In the genomic region with DNA sequence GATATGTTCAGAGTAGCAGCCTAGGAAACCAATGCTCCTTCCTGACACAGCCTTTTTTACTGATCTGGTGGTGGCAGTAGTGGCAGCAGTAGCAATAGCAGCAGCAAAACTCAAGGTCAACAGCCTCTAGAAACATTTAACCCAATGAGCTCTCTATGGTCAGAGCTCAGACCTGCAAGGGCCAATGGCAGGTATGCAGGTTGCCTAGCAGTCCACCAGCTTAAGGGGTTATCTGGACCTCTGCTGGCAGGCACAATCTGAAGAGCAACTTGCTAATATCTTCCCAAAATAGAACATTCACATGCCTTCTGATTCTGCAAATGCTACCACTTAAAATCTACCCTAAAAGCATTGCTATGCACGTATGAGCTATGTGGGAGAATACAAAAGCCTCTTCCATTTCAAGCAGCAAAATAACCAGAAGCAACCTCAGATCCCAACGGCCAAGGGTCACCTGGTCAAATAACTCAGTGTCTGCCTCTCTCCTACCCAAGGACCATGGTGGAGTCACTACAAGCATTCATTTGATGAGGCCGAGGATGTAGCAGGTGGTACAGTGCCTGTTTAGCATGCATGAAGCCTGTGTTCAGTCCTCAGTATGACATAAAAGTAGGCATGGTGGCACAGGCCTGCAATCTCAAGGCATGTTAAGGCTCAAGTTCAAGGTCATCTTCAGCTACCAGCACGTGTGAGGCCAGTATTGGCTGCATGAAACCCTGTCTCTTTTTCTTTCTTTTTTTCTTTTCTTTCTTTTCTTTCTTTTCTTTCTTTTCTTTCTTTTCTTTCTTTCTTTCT, we compare ENCODE assay signal across 29 mouse cellular contexts. TPM values are rescaled to one million over a fixed set of nuclear protein-coding genes. Genes with fewer than 3 reads are reported as not detected.
A peak's percentile ranks its signal among the peaks of the same experiment; 100 is the strongest.
DNase-seq lines count a peak whose midpoint lies in the region; ATAC-seq and TF ChIP-seq lines count a peak whose summit lies in the region.
"Had no signal": no experiment of that assay in that cellular context is flagged by ENCODE, and none has a peak within 500 bp of the region (broad histone marks: within the 10 kb centered on the region; RNA-seq: fewer than 3 reads in every experiment).

No protein-coding gene starts in this region.

- H3K9ac ChIP-seq in heart, embryonic 12.5 days, result no peak overlapping the region
- no peak overlapping the region for H3K9ac ChIP-seq in heart, postnatal 0 days (replicated peaks; ENCODE audit: low read depth, low read length)
- H3K9ac ChIP-seq in hindbrain, embryonic 14.5 days, result no peak overlapping the region
- H3K9ac ChIP-seq: embryonic facial prominence, embryonic 13.5 days; forebrain, embryonic 15.5 days; hindbrain, embryonic 15.5 days; liver, embryonic 13.5 days; midbrain, embryonic 15.5 days had no signal

- no peaks in the 10 kb centered on the region for H3K9me3 ChIP-seq in heart, embryonic 12.5 days (replicated peaks)
- no peaks in the 10 kb centered on the region for H3K9me3 ChIP-seq in heart, postnatal 0 days (replicated peaks; ENCODE audit: control insufficient read depth, low read length)
- no peaks in the 10 kb centered on the region for H3K9me3 ChIP-seq in hindbrain, embryonic 14.5 days (ENCODE audit: control insufficient read depth, low read length)
- H3K9me3 ChIP-seq: embryonic facial prominence, embryonic 13.5 days; forebrain, embryonic 10.5 days; forebrain, embryonic 15.5 days; hindbrain, embryonic 15.5 days; liver, embryonic 13.5 days; midbrain, embryonic 15.5 days had no signal

- no peak overlapping the region for H3K4me2 ChIP-seq in heart, embryonic 12.5 days
- H3K4me2 ChIP-seq in heart, postnatal 0 days (ENCODE audit: low read depth, low read length), result no peak overlapping the region
- no peak overlapping the region for H3K4me2 ChIP-seq in hindbrain, embryonic 14.5 days (replicated peaks)
- H3K4me2 ChIP-seq: embryonic facial prominence, embryonic 13.5 days; forebrain, embryonic 15.5 days; hindbrain, embryonic 15.5 days; liver, embryonic 13.5 days; midbrain, embryonic 15.5 days had no signal

- no peak for DNase-seq in layer of hippocampus, adult 2 months (ENCODE audit: low spot score in 2 of 2)
- DNase-seq in layer of hippocampus, adult 18-20 months (ENCODE audit: low spot score in 2 of 2), result no peak
- peak; percentile 40 to 58 for DNase-seq in heart, adult 9 months (ENCODE audit: low spot score in 2 of 2)
- peak; percentile 88 for DNase-seq in heart, postnatal 0 days (ENCODE audit: low spot score)
- DNase-seq in hindbrain, embryonic 14.5 days (ENCODE audit: low spot score), result no peak
- DNase-seq in kidney, postnatal 25 days, result no peak
- DNase-seq in cerebellum, adult 8-10 months, result no peak
- DNase-seq: adrenal gland, postnatal 10 days; cerebellum, adult 11-12 months; cerebellum, postnatal 10 days; kidney, adult 11 months; kidney, postnatal 36 days; layer of hippocampus, postnatal 36 days; left cerebral cortex, postnatal 4 days; liver, embryonic 13.5 days; lung, adult 2 months; lung, postnatal 10 days; right cerebral cortex, adult 18-20 months had no signal

- 54% methylated on average over 4 of the region's 4 CpGs for WGBS in heart, embryonic 12.5 days
- 37% methylated on average over 4 of the region's 4 CpGs for WGBS in heart, postnatal 0 days
- 88% methylated on average over 4 of the region's 4 CpGs for WGBS in hindbrain, embryonic 14.5 days

- no peaks in the 10 kb centered on the region for H3K27me3 ChIP-seq in heart, embryonic 12.5 days (replicated peaks)
- H3K27me3 ChIP-seq in heart, postnatal 0 days (ENCODE audit: control insufficient read depth, insufficient read depth, low read length), result no peaks in the 10 kb centered on the region
- no peaks in the 10 kb centered on the region for H3K27me3 ChIP-seq in hindbrain, embryonic 14.5 days (ENCODE audit: control insufficient read depth, insufficient read depth, low read length)
- H3K27me3 ChIP-seq: CH12.LX; embryonic facial prominence, embryonic 13.5 days; forebrain, embryonic 15.5 days; hindbrain, embryonic 15.5 days; liver, embryonic 13.5 days; midbrain, embryonic 15.5 days had no signal

- peak; percentile 70 for ATAC-seq in heart, embryonic 12.5 days (ENCODE audit: insufficient number of reproducible peaks, low FRiP score)
- peak; percentile 91 for ATAC-seq in heart, postnatal 0 days (ENCODE audit: insufficient read depth, low read depth)
- ATAC-seq in hindbrain, embryonic 14.5 days (ENCODE audit: low FRiP score), result no peak
- ATAC-seq: activated CD4-positive, CD25-positive, alpha-beta regulatory T cell, adult 4 months; forebrain, embryonic 15.5 days; inflammation-experienced regulatory T-cells, adult 6 months; midbrain, embryonic 15.5 days had no signal

- peaks cover 46% of the 10 kb centered on the region for H3K36me3 ChIP-seq in heart, embryonic 12.5 days
- peaks cover 10% of the 10 kb centered on the region; the same call in 1 of the 2 replicates for H3K36me3 ChIP-seq in heart, postnatal 0 days (replicated peaks; ENCODE audit: control insufficient read depth, insufficient read depth, low read length)
- peaks cover 44% of the 10 kb centered on the region for H3K36me3 ChIP-seq in hindbrain, embryonic 14.5 days (replicated peaks; ENCODE audit: control insufficient read depth, insufficient read depth)

- H3K4me1 ChIP-seq in heart, embryonic 12.5 days (replicated peaks), result peaks cover 27% of the 10 kb centered on the region
- H3K4me1 ChIP-seq in heart, postnatal 0 days (ENCODE audit: control insufficient read depth, insufficient read depth), result peaks cover 30% of the 10 kb centered on the region
- H3K4me1 ChIP-seq in hindbrain, embryonic 14.5 days (replicated peaks; ENCODE audit: control insufficient read depth, insufficient read depth, low read length), result no peaks in the 10 kb centered on the region
- H3K4me1 ChIP-seq: embryonic facial prominence, embryonic 13.5 days; forebrain, embryonic 10.5 days; forebrain, embryonic 15.5 days; hindbrain, embryonic 15.5 days; midbrain, embryonic 15.5 days had no signal

- peak; percentile 96 for TF ChIP-seq EP300 in heart, postnatal 0 days (IDR thresholded peaks at IDR 0.05; ENCODE audit: low read depth)

- H3K4me3 ChIP-seq in layer of hippocampus, adult 2 months, result no peak overlapping the region
- H3K4me3 ChIP-seq in heart, embryonic 12.5 days, result no peak overlapping the region
- no peak overlapping the region for H3K4me3 ChIP-seq in heart, postnatal 0 days (ENCODE audit: low read depth, low read length)
- H3K4me3 ChIP-seq in hindbrain, embryonic 14.5 days (replicated peaks; ENCODE audit: low read length), result no peak overlapping the region
- H3K4me3 ChIP-seq: embryonic facial prominence, embryonic 13.5 days; forebrain, embryonic 10.5 days; forebrain, embryonic 15.5 days; hindbrain, embryonic 15.5 days; liver, embryonic 13.5 days; midbrain, embryonic 15.5 days had no signal

- H3K27ac ChIP-seq in layer of hippocampus, adult 2 months, result 0 out of 2 replicates have a peak overlapping the region, but pooled peaks have one; percentile 1
- H3K27ac ChIP-seq in heart, embryonic 12.5 days (ENCODE audit: poor library complexity, severe bottlenecking), result peak overlapping the region; percentile 95
- H3K27ac ChIP-seq in heart, postnatal 0 days (ENCODE audit: low read depth), result peak overlapping the region; percentile 91
- H3K27ac ChIP-seq in hindbrain, embryonic 14.5 days, result no peak overlapping the region
- H3K27ac ChIP-seq: embryonic facial prominence, embryonic 13.5 days; forebrain, embryonic 10.5 days; forebrain, embryonic 15.5 days; hindbrain, embryonic 15.5 days; liver, embryonic 13.5 days; macrophage; midbrain, embryonic 15.5 days; stomach, postnatal 0 days had no signal

- no peak for TF ChIP-seq CTCF in layer of hippocampus, adult 2 months (conservative IDR thresholded peaks at IDR 0.05)
- peak; percentile 18; the same call in 1 of the 2 replicates for TF ChIP-seq CTCF in heart, postnatal 0 days (IDR thresholded peaks at IDR 0.05; ENCODE audit: low read depth)

RNA-seq across cellular contexts. Expression of a gene that starts 11.6 kb away (rescaled TPM):
- total RNA-seq in layer of hippocampus, adult 2 months (2021), result 100 to 1,000 TPM; 215 to 248 TPM
- 100 to 1,000 TPM; 245 to 249 TPM for total RNA-seq in layer of hippocampus, adult 18-20 months (2021)
- 228 and 252 TPM in 2 replicates for polyA plus RNA-seq in heart, embryonic 12.5 days (2016; fragmentation: Nextera tagmentation; extraction: Ambion mirVana)
- total RNA-seq in heart, postnatal 0 days (2014; rRNA removed; ENCODE audit: low replicate concordance), result 673 and 815 TPM in 2 replicates
- polyA plus RNA-seq in heart, postnatal 0 days (2015; fragmentation: Nextera tagmentation; extraction: Ambion mirVana), result 946 and 987 TPM in 2 replicates
- polyA plus RNA-seq in hindbrain, embryonic 14.5 days (2014; fragmentation: Nextera tagmentation; extraction: Ambion mirVana), result 616 and 629 TPM in 2 replicates

RNA-seq across cellular contexts. Expression of a gene that starts 51.3 kb away (rescaled TPM):
- total RNA-seq in layer of hippocampus, adult 2 months (2021), result 100 to 1,000 TPM; 283 to 297 TPM
- 100 to 1,000 TPM; 299 to 308 TPM for total RNA-seq in layer of hippocampus, adult 18-20 months (2021)
- 341 and 361 TPM in 2 replicates for polyA plus RNA-seq in heart, embryonic 12.5 days (2016; fragmentation: Nextera tagmentation; extraction: Ambion mirVana)
- 159 and 215 TPM in 2 replicates for total RNA-seq in heart, postnatal 0 days (2014; rRNA removed; ENCODE audit: low replicate concordance)
- polyA plus RNA-seq in heart, postnatal 0 days (2015; fragmentation: Nextera tagmentation; extraction: Ambion mirVana), result 423 and 444 TPM in 2 replicates
- 748 and 784 TPM in 2 replicates for polyA plus RNA-seq in hindbrain, embryonic 14.5 days (2014; fragmentation: Nextera tagmentation; extraction: Ambion mirVana)

Comparison
In these comparisons a context has a peak if more than half of its experiments do, and no peak if none do; other contexts are left out.
1. DNase-seq: peak in heart, adult 9 months (2 of 2) and heart, postnatal 0 days (single experiment); none in layer of hippocampus, adult 2 months (0 of 2), layer of hippocampus, adult 18-20 months (0 of 2), hindbrain, embryonic 14.5 days (single experiment), kidney, postnatal 25 days (0 of 2) and cerebellum, adult 8-10 months (single experiment).